Mouse (Mus musculus) ES-CJ7 (cell line): ENCODE data around the gene Rpl22.
A peak's percentile ranks its signal among the peaks of the same experiment; 100 is the strongest.

Source experiments
- DNase-seq: peaks from one replicate; pipeline ENCODE4 v3.0.0; 2011; ENCODE audit warnings: low read depth, low spot score

Gene Rpl22

DNA sequence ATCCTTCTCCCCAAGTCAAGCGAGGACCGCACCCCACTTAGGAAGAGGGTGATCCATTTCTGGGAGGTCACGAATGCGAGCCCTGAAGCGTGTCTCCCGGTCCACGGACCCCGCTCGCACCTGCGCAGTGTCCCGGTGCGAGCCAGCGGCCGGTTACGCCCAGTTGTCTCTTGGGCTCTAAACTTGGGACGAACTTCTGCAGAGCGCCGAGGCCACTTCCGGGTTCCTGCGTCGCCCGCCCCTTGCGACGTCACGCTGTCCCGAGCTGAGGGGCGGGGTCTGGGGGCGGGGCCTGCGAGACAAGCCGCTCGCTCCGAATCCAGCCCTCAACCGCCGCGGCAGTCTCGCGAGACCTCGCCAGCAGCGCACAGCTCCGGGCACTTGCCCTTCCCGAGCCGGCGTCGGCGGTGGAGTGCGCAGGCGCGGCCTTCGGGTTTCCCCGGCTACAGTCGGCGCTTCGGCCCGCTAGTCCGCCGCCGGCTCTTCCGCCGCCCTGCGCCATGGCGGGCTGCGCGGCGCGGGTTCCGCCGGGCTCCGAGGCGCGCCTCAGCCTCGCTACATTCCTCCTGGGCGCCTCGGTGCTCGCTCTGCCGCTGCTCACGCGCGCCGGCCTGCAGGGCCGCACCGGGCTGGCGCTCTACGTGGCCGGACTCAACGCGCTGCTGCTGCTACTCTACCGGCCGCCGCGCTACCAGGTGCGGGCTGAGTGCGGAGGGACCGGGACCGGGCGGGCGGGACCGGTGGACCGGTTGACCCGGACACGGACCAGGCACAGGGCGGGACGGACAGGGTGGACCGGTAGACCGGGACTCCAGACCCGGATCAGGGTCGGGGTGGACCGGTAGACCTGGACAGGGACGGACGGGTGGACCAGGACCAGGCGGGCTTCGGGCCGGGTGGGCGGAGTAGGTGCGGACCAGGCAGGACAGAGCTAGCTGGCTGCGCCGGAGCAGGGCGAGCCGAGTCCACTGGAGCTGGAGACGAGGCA is 28.4 kb upstream of the Rpl22 start, which contains the start of gene Icmt:
Gene Icmt, plus strand, starts transcription at position 354 of the 988 bp plus-strand sequence.
- peak; percentile 99 for DNase-seq

DNA sequence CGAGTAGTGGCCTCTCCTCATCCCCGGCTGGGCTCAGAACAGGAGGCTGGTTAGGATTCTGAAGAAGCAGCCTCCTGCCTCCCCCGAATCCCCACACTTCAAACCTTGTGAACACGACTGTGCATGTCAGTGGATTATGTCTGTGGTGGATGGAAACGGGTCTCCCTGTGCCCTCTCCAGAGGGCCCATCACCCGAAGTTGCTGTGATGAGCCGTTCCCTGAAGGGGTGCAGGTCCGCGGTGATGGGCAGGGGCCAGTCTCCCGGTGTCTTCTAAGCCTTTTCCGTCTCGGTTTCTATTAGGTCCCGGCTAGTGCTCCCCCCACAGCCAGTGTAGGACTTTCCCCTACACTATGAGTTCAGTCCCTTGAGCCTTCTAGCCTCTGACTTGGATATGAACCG is 26.7 kb upstream of the Rpl22 start:
- DNase-seq: no peak

DNA sequence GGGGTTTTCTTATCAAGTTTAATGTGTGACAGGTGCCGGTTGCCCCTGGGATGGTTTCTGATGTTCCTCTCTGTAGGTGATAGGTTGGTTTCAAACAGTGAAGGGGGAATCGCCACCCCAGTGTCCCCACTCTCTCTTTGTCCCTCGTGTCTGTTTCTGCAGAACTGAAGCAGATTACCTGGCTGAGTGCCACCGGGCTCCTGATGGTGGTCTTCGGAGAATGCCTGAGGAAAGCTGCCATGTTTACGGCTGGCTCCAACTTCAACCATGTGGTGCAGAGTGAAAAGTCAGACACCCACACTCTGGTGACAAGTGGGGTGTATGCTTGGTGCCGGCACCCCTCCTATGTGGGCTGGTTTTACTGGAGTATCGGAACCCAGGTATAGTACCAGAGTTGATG is 25.2 kb upstream of the Rpl22 start:
- DNase-seq: no peak

DNA sequence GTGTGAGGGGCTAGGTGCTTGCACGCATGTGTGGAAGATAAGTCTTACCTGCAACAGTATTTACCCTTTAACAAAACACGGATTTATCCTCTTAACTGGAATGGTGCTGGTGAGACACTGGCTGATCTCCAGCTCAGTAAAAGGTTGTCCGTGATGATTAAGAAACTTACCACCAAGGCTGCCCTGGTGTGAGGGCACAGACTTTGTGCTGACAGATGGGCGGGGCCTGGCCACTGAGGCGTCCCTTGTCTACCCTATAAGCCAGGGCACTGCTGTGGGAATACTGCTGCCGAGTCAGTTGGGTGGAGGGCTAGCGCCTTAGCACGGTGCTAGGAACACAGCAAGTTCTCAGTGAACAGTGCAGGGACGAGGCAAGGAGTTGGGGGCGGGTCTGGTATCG is 23.5 kb upstream of the Rpl22 start:
- DNase-seq: no peak

DNA sequence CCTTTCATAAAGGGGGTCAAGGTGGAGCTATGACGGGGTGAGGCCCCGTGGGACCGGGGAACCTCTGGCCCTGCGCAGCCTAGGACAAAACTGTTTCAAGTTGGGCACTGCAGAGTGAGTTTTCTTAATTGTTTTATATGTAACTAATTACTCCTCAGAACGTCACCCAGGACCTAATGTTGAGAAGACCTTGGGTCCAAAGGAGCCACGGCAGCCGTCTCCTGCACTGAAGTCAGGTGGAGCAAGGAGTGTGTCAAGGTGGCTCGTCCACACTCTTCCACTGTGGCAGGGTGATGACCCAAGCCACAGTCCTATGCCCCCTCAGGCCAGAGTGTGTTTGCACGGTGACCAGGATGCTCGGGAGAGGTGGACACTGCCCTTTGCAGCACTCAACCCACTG is 22.4 kb upstream of the Rpl22 start:
- DNase-seq: no peak

DNA sequence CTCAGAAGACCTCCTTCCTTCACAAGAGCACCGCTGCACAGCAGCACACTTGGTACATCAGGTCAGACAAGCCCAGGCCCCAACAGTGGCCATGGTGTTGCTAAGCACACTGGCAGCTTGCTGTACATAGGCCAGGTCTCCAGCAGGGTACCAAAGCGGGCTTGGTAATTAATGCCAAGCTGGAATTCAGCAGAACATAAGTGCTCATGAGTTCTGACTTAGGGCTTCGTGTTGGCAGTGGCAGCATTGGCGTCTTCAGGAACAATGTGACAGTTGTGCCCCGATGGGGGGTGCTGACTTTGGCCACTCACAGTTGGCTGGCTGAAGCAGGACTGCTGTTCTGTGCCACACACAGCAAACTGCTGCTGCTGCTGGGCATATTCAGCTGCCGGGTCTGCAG is 20.9 kb upstream of the Rpl22 start:
- no peak for DNase-seq

DNA sequence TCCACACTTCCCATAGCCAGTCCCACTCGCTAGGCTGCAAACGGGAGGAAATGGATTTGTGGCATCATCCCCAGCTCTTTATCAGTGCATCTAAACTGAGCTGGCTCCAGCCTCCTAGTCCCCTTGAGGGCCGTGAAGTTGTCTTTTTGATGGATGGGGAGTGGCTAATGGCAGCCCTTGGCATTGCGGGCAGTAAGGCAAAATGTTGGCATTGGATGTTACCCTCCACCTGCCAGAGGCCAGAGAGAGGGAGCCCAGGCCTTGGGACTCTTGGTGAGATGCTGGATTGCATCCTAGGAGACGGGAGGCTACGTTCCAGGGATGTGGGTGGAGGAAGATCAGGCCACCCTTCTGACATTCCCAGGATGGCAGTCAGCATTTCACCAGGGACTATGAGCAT is 19.6 kb upstream of the Rpl22 start:
- DNase-seq: no peak

DNA sequence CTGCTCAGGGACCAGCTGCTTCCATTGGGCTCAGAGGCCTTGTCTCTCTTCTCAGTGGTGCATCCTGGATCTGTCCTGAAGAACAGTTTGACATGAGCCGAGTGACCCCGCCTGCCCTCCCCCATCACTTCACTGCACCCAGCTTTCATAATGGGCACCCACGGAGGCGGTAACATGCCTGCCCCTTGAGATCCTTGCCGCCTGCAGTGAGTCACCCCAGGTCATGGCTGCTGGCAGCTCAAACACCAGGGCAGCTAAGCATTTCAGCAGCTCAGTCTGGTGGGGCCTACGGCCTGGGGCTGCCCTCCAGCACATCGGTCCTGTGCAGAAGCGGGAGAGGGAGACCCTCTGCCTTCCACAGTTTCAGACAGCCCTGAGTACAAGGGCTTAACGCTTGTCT is 18.0 kb upstream of the Rpl22 start:
- DNase-seq: no peak

DNA sequence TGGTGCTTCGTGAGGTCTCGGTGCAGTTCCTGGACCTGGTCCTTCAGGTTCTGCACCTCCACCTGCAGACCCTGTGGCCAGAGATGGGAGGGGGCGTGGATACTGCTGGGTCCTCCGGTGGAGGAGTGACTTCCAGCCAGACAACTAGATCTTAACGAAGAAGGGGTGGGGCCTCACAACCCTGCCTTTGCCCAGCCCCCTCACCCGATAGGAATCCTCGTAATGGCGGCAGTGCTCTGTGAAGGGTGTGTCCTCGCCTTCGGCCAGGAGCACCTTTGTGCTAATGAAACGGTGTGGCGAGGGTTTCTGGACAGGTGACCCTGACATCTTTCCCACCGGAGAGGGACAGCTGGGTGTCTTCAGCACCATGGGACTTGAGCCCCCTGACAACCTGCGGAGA is 13.4 kb upstream of the Rpl22 start:
- peak; percentile 73 for DNase-seq

DNA sequence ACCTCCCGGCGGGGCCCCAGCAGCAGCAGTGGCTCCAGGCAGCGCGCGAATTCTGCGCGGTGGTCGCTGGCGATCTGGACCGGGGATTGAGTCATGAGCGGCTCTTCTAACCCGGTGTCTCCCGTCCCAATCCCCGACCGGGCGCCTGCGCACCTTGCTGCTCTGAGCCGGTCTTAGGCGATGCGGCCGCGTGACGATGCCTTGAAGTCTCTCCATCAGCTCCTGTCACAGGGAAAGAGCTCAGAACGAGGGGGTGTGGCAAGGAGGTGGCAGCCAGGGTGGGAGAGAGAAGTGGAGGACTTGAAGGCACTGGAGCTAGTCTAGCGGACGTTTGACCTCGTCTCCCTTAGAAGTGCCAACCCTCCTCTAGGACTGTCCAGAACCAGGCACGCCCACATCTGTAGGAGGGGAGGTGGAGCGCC is 12.3 kb upstream of the Rpl22 start:
- DNase-seq: no peak

DNA sequence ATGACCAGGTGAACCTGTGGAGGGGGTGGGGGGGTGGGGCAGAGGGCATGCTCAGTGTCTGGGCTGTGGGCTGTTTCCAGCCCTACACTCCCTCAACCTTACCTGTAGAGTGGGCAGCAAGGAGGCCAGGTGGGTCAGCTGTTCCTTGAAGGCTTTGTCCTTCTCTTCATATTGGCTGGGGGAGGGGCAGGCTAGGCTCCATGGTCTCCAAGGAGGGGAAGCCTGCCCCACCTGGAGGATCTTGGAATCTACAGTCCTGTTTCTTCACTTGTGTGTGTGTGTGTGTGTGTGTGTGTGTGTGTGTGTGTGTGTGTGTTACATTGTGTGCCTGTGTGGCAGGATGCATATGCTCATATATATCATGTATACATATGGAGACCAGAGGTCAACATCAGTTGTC is 11.6 kb upstream of the Rpl22 start:
- peak; percentile 60 for DNase-seq

DNA sequence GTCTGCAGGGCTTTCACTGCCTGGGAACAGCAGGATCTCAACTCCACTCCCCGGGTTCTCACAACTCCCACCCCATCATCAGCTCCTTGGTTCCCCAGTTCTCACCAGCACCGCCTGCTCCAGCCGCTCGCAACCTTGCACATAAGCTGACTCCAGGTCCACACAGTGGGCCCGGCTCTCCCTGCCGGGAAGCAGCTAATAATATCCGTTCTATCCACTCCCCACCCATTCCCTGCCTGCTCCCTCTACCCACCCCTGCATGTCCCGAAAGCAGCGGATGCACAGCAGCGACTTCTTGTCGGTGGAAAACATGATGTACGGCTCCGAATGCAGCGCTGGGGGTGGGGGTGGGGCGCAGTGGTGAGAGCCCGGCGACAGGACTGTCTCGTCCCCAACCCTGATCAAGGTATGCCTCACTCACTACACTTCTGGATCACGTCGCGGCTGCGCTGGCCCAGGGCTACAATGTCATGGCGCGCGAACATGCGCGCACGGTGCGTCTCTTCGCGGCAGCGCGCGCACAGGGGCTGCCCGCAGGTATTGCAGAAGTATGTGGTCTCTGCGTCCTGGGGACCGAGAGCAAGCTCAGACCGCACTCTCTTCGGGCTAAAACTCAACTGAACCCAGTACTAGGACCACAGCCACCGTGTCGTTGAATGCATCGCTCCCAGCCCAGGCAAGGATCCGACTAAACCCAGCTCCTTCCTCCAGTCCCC is 9.9 kb upstream of the Rpl22 start:
- peak; percentile 66 for DNase-seq

DNA sequence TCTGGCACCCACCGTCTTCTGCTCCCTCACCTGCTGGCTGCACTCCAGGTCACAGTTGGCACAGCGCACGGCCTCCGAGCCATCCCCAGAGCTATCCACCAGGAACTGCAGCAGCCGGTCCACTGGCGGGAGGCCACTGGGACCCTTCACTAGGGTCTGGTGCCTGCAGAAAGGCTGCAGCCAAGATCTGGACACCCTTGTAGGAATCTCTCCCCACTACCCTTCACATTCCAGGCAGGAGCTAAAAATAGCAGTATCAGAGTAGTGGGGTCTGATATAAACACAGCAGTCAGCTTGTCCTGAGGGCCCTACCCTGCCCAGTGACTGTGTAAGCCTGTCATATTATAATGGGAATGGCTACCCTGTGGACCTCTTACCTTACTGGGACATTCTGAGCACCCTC is 7.9 kb upstream of the Rpl22 start:
- no peak for DNase-seq

DNA sequence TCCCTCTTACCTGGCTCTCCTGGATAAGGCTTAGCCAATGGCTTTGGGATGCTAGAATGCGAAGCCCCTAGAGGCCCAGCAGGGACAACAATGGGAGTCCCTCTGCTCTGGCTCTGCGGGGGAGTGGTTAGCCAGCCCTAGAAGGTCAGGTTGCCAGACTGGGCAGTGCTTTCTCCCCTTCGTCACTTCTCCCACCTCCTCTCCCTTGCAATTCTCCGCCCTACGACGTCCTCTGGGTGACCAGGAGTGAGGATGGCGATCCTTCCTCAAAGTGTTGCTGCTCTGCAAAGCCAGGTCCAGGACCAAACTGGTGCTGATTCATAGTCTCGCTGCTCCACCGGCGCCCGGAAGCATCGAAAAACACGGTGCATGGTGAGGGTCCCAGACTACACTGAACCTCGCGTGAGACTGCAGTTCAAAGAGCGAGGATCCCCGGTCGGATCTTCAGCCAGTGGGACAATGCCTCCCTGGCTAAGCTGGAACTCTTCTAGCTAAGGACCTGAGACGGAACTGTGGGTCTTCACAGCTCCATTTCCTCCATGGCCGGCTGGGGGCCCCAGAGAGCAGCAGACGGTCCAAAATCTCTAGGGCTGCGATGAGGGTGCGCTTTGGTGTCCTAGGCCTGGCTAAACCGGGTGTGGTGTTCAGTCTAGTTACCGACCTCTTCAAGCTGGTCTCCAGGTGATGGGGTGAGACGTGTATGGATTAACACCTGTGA is 6.9 kb upstream of the Rpl22 start, which contains the start of gene Rnf207:
Gene Rnf207, minus strand, starts transcription at position 477 of the 718 bp plus-strand sequence.
- DNase-seq: peak; percentile 80

DNA sequence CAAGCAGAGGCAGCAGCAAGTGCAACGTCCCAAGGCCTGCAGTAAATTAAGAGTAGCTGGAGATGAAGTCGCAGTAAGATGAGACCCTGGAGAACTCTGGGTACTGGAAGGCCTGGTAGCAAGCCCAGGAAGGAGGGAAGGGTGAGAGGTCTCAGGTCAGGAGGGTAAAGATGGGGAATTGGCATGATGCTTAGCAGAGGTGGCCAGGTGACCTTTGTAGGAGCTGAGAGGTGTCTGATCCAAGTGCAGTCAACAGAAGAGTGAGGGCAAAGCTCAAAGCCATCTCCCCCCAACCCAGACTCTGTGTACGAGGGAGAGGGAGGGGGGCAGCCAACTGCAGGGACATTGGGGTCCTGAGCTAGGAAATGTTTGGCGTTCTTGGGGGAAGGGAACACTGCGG is 4.1 kb upstream of the Rpl22 start:
- DNase-seq: no peak

DNA sequence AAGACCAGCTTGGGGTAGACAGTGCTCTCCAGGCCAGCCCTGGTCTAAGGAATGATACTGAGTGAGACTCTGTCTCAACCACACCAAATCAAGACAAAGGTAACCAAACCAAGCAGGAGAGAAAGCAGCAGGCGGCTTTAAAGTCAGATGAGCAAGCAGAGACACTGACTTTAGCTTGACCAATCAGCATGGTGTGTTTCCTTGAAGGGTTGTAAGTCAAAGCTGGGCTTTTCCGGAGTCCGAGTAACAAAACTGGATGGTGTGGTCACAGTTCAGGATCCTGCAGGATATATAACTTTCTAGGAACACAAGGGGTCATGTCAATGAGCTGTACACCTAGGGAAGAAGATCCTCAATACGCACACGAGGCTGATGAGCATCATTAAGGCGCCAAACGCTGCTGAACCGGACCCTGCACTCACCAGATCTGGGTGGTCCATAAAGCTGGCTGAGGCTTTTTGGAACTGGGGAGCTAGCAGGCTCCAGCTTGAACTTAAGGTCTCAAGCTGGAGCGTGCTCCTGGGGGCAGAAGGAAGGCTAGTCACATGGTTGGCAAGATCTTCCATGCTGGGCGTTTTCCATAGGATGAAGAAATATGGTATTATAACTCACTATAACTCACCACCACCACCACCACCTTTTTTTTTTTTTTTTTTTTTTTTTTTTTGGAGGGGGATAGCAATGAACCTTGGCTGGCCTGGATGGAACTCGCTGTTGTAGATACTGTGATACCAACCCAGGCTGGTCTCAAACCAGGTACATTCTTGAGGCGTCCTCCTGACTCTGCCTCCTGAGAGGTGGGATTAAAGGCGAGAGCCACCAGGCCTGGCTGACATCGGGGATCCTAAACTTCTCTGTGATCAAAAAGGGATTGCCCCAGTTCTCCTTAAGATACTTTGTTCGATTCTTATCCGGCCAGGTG is 640 bp upstream of the Rpl22 start:
- peak; percentile 64 for DNase-seq

DNA sequence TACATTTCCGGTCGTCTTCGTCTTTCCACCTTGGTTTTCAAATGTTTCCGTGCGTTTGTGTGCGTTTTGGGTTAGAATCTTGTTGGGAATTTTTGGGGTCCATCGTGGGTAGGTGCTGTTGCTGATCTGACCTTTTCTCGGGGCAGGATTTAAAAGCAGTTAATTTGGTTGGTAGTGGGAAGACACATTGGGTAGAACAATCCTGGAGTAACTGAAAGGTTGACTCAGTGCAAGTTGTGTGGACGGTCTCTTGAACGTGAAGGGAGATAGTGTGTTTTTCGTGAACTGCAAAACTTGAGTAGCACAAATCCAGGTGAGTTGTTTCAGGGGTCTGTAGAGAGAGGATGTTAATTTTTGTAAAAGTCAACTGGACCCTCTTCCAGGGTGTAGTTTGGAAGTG is 1.0 kb downstream of the Rpl22 start:
- no peak for DNase-seq

DNA sequence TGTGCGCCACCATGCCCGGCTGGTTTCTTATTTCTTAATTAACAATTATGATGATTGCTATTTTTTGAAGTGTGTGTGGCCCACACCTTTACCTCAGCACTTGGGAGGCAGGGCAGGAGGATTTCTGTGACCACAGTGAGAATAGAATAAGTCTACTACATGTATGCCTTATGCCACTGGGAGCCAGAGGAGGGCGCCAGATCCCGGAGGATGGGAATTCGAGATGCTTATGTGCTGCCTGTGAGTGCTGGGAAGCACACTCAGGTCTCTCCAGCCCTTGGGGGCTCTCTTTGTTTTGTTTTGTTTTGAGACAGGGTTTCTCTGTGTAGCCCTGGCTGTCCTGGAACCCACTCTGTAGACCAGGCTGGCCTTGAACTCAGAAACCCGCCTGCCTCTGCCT is 3.1 kb downstream of the Rpl22 start:
- peak; percentile 82 for DNase-seq

DNA sequence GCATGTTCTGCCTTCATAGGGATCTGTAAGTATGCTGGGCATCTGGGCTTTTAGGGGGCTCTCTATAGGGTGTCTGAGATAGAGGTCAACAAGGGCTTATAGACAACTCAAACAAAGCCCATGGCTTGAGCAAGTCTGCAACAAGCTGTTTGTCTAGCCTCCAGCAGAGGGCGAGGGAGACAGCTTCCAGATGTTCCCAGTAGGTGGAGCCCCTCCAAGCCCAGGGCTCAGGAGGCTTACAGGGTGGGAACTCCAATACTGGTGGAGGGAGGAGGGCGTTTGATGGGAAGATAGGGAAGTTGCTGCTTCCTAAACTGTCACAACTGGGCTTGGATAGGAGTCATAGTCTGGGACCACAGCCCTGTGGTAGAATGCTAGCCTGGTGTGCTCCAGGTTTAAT is 7.4 kb downstream of the Rpl22 start:
- peak; percentile 93 for DNase-seq

DNA sequence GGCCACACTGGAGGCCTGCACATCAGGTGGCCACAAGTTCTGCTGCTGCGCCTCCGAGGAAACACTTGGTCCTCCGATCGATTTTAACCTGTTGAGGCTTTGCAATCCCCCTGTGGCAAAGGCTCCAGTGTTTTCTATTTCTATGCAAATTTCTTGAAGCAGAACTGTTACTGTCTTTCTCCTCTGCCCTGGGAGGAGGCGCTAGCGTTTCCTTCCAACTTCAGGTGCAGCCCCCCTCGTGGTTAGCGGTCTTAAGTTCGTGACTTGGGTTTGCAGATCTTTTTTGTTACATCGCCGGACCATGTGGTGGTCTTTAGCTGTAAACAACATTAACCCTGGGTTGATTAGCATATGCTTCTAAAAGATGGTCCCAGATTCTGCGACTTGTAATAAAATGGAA is 8.0 kb downstream of the Rpl22 start:
- peak; percentile 58 for DNase-seq

DNA sequence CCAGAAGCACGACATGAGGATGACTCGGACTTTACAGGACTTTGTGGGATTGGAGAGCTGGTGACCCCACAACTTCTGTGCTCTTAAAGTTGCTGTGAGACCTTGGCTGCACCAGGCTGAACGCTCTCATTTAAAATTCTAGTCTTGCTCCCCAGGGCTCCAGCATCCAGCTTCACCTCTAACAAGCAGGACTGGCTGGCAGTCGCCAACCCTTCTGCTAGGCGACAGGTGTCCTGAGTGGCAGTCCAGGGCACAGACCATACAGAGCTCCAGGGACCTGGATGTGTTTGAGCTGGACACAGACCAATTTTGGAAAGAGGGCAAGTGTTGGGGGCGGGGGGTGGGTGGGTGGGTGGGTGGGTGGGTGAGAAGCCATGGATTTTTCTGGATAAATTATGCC is 12.2 kb downstream of the Rpl22 start:
- no peak for DNase-seq
